Mouse (Mus musculus): ENCODE results near the gene Mmp8.
A peak's percentile ranks its signal among the peaks of the same experiment; 100 is the strongest.

Mmp8 gene

GRCm38 (mm10) chr9:7558221-7559017 lies at the start of gene Mmp8:
TSS of gene Mmp8 (plus strand) at chr9:7558456.
- DNase-seq, result no peak

- no peak for DNase-seq
Observed at GRCm38 (mm10) chr9:7509619-7510233, 48.5 kb upstream of the Mmp8 start.

GRCm38 (mm10) chr9:7517944-7518571 lies 40.2 kb upstream of the Mmp8 start:
- DNase-seq, result no peak

- no peak for DNase-seq
Observed at GRCm38 (mm10) chr9:7526255-7526940, 31.9 kb upstream of the Mmp8 start.

GRCm38 (mm10) chr9:7542763-7543162 lies 15.5 kb upstream of the Mmp8 start:
- no peak for DNase-seq

GRCm38 (mm10) chr9:7544923-7545457 lies 13.3 kb upstream of the Mmp8 start:
- no peak for DNase-seq

GRCm38 (mm10) chr9:7545471-7545870 lies 12.8 kb upstream of the Mmp8 start:
- no peak for DNase-seq

GRCm38 (mm10) chr9:7545920-7546319 lies 12.3 kb upstream of the Mmp8 start:
- no peak for DNase-seq

GRCm38 (mm10) chr9:7551943-7552342 lies 6.3 kb upstream of the Mmp8 start:
- no peak for DNase-seq

- no peak for DNase-seq
Observed at GRCm38 (mm10) chr9:7553536-7553935, 4.7 kb upstream of the Mmp8 start.

GRCm38 (mm10) chr9:7554382-7554781 lies 3.9 kb upstream of the Mmp8 start:
- DNase-seq, result peak; percentile 46 to 48

GRCm38 (mm10) chr9:7560026-7560425 lies 1.8 kb downstream of the Mmp8 start:
- no peak for DNase-seq

GRCm38 (mm10) chr9:7567376-7567775 lies 9.1 kb downstream of the Mmp8 start:
- peak; percentile 7 to 11 for DNase-seq

- DNase-seq, result no peak
Observed at GRCm38 (mm10) chr9:7567923-7568322, 9.7 kb downstream of the Mmp8 start.

GRCm38 (mm10) chr9:7570485-7570884 lies 12.2 kb downstream of the Mmp8 start:
- DNase-seq, result no peak

GRCm38 (mm10) chr9:7571162-7571561 lies 12.9 kb downstream of the Mmp8 start, which contains the start of gene Mmp27:
TSS of gene Mmp27 (plus strand) at chr9:7571396.
- no peak for DNase-seq

GRCm38 (mm10) chr9:7572188-7572587 lies 13.9 kb downstream of the Mmp8 start:
- DNase-seq, result peak; percentile 14 to 22

GRCm38 (mm10) chr9:7572663-7573308 lies 14.5 kb downstream of the Mmp8 start:
- no peak for DNase-seq

- DNase-seq, result no peak
Observed at GRCm38 (mm10) chr9:7575526-7575925, 17.3 kb downstream of the Mmp8 start.

GRCm38 (mm10) chr9:7577371-7577770 lies 19.1 kb downstream of the Mmp8 start:
- no peak for DNase-seq

- DNase-seq, result no peak
Observed at GRCm38 (mm10) chr9:7590063-7590462, 31.8 kb downstream of the Mmp8 start.

GRCm38 (mm10) chr9:7593272-7593812 lies 35.1 kb downstream of the Mmp8 start:
- no peak for DNase-seq

Data from B cell, adult 2 months (primary cell).